Mouse (Mus musculus) thymus, postnatal 0 days (tissue): Measurements from ENCODE around the gene Zmiz1. TPM values are rescaled to one million over a fixed set of nuclear protein-coding genes. Genes with fewer than 3 reads are reported as not detected.
A peak's percentile ranks its signal among the peaks of the same experiment; 100 is the strongest.

Experiments used
- DNase-seq: peaks from one replicate; pipeline ENCODE4 v3.0.0-alpha.2; 2015; ENCODE audit warnings: low spot score
- polyA plus RNA-seq: library from polyadenylated mRNA; unstranded; fragments of >200 nt; fragmentation: Nextera tagmentation; extraction: Ambion mirVana; gene quantifications from 2 replicates; pipeline ENCODE4 v1.2.1, GENCODE M21; 2015

The Zmiz1 gene
- polyA plus RNA-seq, 1 experiment from 2014 or later: 26.4 TPM

DNA sequence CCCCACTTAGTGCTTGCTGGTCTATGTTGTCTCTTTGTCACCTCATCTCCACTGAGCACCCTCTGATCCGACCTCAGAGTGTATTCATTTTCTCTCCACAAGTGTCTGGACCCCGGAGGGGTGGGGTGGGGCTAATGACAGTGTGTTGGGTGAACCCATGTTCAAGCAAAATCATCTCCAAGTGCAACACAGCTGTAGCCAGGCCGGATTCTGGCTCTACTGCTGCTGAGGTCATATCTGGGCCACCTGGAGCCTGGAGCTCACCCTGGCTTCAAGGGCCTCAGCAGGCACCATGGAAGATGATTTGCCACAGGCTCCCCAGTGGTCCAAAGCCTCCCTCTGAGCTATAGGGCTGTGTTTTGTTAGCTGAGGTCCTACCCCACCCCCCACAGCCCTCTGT is 52.6 kb downstream of the Zmiz1 start:
- no peak for DNase-seq

DNA sequence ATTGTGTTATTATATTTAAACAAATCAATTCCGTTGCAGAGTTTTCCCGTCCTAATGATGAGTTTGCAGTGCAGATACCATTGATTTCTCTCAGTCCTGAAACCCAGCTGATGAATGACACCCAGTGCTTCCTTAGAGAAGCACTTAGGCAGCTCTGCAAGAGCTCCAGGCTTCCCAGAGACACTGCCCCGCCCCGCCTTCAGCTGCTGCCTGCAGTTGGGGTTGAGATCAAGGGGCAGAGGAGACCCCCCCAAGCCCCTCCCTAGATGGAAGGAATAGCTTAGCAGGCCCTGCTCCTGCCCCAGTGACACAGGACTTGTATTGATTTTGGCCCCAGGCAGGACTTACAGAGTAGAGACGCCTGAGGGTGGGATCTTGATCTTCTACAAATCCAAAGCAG is 53.0 kb downstream of the Zmiz1 start:
- DNase-seq: no peak

- DNase-seq: no peak
Measured at GRCm38 (mm10) chr14:25512803-25513202, 53.8 kb downstream of the Zmiz1 start.

- no peak for DNase-seq
Measured at GRCm38 (mm10) chr14:25513496-25513895, 54.5 kb downstream of the Zmiz1 start.

DNA sequence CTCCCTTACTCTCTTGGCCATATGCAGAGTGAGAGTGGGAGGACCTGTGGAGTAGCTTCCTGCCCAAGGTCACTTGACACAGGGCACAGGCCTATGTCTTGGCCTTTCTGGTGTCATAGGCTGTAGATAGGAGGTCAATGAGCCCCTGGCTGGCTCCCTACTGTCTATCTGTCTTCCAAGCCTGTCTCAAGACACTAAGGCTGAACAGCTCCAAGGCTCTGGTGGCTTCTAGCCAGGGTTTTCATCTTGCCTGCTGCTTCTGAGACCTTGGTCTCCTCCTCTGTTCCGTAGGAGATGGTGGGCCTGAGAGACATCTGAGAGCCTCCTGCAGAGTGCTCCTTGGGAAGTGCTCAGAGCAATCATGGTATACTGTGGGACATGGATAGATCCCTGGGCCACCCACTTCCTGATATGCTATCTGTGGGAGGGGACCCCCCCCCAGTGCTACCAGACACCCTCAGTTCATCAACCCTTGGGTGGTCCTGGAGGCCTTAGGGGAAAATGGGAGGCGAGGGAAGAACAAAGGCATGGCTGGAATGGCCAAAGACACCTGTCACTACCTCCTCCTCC is 56.0 kb downstream of the Zmiz1 start:
- no peak for DNase-seq

DNA sequence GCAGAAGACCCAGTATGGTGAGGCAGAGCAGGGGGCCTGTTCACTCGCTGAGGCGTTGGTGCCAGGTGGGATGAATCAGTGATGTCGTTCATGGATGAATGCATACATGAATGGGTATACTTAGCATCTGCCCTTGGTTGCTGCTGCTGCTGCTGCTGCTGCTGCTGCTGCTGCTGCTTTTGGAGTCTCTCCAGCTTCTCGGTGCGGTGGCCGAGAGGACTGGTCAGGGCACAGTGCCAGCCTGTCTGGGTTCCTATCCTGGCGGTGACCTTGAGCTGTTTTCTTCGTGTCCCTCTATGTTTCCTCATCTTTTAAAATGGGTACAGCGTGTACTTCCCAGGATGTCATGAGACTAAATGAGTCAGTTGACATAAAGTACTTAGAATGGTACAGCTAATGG is 56.9 kb downstream of the Zmiz1 start:
- no peak for DNase-seq

DNA sequence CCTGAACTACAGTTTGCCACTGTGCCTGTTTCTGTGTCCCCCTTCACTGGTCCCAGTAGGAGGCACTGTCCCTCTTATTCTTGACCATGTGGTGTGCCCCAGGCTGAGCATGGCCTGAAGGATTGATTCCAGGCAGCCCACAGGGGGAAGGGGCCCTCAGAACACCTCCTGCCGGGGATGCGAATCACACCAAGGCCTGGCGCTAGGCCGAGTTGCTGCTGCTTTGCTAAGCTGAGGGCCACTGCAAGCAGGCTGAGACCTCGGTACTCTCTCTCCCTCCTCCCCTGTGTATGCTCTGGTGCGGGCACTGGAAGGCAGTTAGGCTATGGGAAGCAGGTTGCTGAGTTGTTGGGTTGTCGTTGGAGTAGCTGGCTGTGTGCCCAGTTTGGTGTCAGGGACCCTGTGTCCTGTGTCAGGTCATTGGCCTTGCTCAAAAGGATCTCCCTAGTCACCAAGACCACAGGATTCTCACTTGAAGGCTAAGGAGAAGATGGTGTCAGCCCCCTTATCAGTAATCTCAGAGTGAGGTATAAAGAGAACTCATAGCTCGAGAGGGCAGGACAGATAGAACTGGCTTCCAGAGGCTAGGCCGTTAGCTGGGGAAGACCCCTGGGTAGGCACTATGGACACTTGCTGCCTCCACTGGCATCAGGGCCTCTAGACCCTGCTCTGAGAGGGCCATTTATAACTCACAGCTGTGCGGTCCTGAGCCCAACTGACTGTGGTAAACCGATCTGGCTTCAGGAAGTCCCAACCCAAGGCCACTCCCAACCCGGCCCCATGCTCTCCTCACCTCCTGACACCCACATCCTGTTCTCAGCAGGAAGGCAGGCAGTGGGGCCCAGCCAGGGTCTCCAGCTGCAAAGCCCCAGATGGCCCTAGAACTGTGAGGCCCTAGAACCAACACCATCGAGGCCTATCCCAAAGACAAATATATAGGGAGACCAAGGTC is 57.9 kb downstream of the Zmiz1 start:
- DNase-seq: peak; percentile 94

DNA sequence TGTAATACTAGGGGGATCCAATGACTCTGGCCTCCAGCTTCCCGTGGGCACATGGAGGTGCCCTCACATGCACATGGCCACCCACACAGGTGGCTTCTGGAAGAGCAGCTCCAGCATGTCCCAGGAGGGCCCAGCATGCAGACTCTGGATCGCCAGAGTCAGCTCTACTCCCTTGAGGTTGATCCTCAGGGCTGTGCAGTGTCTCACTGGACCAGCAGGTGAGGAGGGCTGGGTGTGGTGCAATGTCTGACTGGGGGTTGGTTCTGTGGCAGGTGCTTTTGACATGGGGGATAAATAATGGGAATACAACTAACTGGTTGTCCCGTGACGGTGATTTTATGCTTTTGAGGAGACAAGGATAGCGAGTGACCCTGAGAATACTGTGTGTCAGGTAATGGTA is 59.7 kb downstream of the Zmiz1 start:
- DNase-seq: no peak

- DNase-seq: no peak
Measured at GRCm38 (mm10) chr14:25519656-25520055, 60.7 kb downstream of the Zmiz1 start.

GRCm38 (mm10) chr14:25520589-25520988 is 61.6 kb downstream of the Zmiz1 start:
- DNase-seq: no peak

GRCm38 (mm10) chr14:25520991-25521390 is 62.0 kb downstream of the Zmiz1 start:
- DNase-seq: no peak

GRCm38 (mm10) chr14:25521500-25521899 is 62.5 kb downstream of the Zmiz1 start:
- DNase-seq: no peak

DNA sequence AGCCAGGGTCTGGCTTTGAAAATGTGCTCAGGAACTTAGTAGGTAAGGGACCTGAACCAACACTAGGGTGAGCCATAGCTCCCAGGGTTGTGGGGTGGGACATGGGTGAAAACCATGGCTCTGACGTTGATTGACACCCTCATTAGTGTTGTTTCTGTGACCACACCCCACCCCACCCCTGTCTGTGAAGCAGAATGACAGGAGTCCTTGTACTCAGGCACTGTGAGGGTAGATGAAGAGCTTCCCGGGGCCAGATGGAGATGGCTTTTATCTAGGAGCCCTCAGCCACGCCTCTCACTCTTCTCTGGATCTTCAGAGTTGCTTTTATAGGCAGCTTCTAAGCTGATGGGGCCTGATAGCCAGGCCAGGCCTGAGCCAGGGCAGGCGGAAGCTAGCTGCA is 63.4 kb downstream of the Zmiz1 start:
- DNase-seq: peak; percentile 45

GRCm38 (mm10) chr14:25523230-25524110 is 64.5 kb downstream of the Zmiz1 start:
- DNase-seq: no peak

GRCm38 (mm10) chr14:25524111-25524495 is 65.1 kb downstream of the Zmiz1 start:
- DNase-seq: no peak

GRCm38 (mm10) chr14:25524884-25525283 is 65.9 kb downstream of the Zmiz1 start:
- DNase-seq: no peak

- no peak for DNase-seq
Measured at GRCm38 (mm10) chr14:25525729-25526128, 66.7 kb downstream of the Zmiz1 start.

GRCm38 (mm10) chr14:25526872-25527271 is 67.9 kb downstream of the Zmiz1 start:
- no peak for DNase-seq

GRCm38 (mm10) chr14:25527321-25527720 is 68.3 kb downstream of the Zmiz1 start:
- no peak for DNase-seq

- DNase-seq: no peak
Measured at GRCm38 (mm10) chr14:25530342-25530741, 71.4 kb downstream of the Zmiz1 start.

DNA sequence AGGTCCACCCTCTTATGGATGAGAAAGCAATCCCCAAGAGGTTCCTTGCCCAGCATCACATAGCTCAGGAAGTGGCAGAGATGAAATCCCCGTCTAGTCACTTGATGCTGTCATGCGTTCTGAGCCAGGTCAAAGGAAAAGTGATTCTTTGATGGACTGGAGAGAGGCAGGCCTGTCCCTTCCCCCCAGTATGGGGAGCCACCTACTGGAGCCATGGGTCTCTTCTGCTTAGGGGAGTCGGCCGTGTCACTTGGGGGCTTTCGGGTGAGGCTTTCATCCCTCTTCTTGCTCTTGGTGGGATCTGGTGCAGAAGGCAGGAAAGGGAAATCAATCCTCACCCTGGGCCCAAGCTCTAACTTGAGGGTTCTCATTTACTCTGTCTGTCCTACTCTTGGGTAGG is 71.8 kb downstream of the Zmiz1 start:
- no peak for DNase-seq

GRCm38 (mm10) chr14:25533010-25533409 is 74.0 kb downstream of the Zmiz1 start:
- no peak for DNase-seq
